Mouse (Mus musculus) frontal cortex, postnatal 14 days (tissue): ENCODE measurements around the gene Vmn1r196.
"Not testable (repeated sequence)": the region's sequence is repeated elsewhere in the genome, so short reads cannot be mapped to it uniquely, and the experiment has no call there.

Experiments
- DNase-seq, 2 experiments: peaks; one replicate each; pipeline ENCODE4 v3.0.0; 2022; ENCODE audit warnings: low spot score in 2 of 2

Gene Vmn1r196

DNA sequence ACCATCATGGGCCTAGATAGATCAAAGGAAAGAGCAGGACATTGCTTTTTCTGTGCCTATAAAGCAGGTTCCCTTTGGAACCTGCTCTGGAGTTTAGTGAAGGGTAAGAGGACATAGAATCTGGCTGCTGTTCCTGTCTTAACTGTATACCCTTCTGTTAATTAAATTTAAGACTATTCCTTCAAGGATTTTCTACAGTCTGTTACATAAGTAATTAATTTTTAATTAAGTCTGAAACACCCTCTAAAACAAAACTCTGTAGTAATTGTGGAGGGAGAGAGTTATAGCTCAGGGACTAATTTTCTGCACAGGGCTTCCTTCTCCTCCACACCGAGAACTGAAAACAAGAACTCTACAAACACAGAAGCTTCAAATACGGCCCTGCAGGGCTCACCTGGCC lies at the start of gene Vmn1r196:
TSS of gene Vmn1r196 (plus strand) at position 301 of the 400 bp plus-strand sequence.
- no peak for DNase-seq

DNA sequence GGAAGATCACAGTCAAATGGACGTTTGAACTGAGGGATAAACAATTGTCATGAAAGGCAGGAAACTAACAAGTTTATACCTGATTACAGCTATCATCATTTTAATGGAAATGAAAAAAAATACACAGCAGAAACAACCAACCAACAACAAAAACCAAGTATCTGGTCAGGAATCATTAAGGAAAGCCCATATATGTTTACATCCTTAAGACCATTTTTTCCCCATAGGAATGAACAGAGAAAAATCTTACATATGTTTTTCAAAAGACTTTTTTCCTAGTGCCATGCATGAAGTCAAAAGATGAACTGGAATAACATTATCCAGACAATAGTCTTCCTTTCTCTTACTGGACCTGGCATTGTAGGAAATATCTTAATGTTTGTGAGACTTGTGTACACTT lies 45.8 kb upstream of the Vmn1r196 start, which contains the start of gene Vmn1r194:
TSS of gene Vmn1r194 (plus strand) at position 301 of the 400 bp plus-strand sequence.
- no peak for DNase-seq

DNA sequence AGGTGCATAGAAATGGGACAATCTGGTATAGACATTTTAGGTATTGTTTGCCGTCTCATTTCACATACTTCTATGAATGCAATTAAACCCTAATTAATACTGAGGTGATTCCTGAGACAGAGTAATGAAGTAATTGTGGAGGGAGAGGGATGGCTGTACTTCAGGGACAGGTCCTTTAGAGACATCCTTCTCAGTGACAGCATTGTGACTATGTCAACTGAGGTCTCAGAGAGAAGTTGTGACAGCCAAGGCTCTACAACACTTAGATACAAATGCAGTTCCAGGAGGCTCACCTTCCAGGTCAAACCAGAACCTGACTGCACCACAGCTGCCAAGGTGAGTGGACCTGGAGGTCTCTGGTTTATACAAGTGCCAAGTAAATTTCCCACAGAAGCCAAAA lies 19.5 kb upstream of the Vmn1r196 start, which contains the start of gene Vmn1r195:
TSS of gene Vmn1r195 (plus strand) at position 301 of the 400 bp plus-strand sequence.
- not testable (repeated sequence) for DNase-seq

DNA sequence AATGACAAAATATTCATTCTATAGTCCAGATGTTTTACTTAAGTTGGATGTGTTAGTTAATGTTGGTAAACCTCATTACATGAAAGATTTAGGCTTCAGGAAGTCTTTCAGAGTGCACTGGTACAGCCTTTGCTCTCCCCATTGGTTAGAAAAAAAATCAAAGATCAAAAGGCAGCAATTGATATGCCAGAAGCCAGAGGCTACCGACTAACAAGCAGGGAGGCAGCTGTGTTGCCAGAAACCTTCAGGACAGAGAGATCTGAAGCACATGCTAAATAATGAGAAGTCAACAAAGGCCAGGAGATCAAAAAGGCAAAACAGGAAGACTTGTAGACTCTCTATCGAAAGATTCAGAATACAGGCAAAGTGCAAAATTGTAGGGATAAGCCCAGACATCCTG lies 18.0 kb upstream of the Vmn1r196 start:
- DNase-seq, result no peak

DNA sequence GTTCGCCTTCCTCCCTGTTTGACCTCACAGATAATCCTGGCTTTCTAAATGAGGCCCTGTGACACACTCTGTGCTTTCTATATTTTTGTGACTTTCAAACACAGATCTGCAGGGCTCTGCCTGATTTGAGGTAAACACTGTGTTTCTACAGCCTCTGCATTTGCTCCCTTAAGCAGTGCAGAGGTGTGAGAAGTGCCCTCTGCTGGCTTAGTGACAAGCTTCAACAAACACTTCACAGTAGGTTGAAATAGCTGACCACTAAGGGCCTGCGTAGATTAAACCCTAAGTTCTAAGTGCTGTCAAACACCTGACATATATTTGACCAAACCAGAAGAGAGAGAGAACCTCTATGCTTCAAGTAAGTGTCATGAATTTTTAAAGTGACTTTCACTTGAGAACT lies 5.1 kb upstream of the Vmn1r196 start:
- DNase-seq, result no peak

DNA sequence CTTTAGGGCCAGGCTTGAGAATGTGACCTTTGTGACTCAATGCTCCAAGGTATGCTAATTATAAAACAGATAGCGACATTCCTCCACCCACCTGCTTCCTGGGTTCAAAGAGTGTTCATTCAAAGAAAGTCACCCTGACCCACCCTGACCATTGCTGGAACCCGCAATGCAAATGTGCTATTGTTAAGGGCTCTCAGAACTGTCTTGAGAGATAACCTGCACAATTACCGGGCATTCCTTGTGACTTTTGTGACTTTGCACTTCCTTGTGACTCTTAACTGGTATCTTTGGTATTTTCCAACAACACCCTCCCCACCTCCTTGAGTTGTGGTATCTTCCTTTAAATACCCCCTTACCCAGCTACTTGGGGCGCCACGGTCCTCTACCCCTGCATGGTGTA lies 18.4 kb downstream of the Vmn1r196 start:
- not testable (repeated sequence) for DNase-seq

DNA sequence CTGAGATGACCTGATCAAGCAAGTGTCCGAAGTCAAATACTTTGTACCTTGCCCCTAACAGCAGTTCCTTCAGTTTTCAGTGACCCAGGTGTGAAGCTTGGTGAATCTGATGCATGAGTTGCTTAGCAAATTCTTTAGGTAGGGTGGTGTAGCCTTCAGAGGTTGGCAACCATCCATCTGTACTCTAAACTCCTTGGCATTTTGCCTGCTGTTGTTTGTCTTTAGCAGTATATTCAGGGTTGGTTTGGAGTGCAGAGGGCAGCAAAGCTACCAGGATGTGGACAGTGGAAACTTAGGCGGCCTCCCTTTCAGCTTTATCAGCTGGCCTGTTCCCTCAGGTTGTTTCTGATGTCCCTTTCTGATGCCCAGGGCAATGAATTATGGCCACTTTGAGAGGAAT lies 25.6 kb downstream of the Vmn1r196 start:
- DNase-seq, result no peak

DNA sequence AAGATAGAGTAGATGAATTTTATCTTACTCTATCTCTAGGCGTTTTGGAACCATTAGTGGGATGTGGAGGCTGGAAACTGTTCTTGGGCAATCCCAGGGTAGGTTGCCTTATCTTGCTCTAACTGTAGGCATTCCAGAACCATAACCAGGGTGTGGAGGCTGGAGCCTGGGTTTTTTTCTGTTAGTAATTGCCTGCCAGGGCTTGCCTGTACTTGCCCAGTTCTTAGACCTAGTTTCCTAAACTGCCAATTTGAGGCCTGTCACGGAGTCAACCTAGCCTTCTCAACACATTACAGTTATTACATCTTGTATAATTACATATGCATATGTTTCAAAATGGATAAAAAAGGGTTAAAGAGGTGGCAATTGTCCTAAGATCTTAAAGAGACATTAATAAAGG lies 27.6 kb downstream of the Vmn1r196 start:
- no peak for DNase-seq

DNA sequence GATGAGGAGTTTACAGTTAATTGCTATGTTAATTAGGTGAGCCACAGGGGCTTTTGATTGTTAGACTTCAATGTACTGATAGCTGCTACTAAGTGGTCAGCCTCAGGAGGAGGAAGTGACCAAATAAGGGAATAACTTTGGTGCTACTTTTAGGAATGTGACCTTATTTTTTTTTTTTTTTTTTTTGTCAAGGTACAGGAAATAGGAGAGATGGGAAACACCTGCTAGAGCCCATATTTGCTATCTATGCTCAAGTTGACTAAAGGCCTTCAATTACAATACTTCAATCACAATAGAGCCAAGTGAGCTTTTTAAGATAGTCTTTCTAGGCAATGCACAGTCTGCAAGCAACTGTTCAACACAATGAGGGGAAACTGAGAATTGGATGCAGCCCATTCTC lies 30.4 kb downstream of the Vmn1r196 start:
- no peak for DNase-seq

DNA sequence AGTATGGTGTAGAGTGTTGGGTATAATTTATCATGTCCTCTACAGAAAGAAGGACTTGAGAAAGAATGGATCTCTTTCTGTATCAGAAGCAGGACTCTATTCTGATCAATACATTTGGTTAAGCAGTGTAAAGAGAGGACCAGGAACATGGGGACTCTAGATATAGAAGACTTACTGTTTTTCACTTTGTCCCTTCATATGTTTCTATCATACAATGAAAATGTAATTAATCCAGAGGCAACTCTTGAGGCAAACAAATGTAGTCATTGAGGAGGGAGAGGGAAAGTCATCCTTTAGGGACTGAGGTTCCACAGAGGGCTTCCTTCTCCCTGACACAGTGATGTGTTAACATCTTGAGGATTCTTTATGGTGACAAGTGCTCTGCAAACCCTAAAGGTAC lies 34.6 kb downstream of the Vmn1r196 start, which contains the start of gene Vmn1r197:
TSS of gene Vmn1r197 (plus strand) at position 301 of the 400 bp plus-strand sequence.
- no peak for DNase-seq

DNA sequence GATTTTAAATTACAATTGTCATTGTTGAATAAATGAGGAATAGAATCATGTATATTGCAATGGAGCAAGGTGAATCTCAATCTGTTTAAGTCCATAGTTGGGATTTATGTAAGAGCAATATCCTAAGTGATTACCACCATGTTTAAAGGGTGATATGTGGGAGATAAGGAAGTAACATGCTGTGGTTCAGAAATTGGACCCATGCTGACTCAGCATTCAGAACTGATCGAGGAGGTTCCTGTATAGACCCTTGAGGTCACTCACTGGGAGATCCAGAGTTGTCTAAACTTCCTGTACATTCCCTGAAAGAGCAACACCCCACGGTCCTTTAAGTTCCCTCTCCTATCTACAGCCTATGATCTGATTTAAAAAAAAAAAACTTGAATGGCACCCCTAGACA lies 43.5 kb downstream of the Vmn1r196 start:
- DNase-seq, result no peak

DNA sequence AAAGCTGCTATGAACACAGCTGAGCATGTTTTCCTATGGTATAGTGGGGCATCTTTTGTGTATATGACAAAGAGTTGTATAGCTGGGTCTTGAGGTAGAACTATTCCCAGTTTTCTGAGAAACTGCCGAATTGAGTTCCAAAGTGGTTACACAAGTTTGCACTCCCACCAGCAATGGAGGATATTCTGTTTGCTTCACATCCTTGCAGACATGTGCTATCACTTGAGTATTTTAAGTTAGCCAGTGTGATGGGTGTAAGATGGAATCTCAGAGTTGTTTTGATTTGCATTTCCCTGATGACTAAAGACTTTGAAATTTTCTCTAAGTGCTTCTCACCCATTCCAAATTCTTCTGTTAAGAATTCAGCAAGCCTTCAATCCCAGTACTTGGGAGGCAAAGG lies 45.8 kb downstream of the Vmn1r196 start:
- no peak for DNase-seq
